Mouse (Mus musculus): Measurements from ENCODE around the gene Gpr68. TPM values are rescaled to one million over a fixed set of nuclear protein-coding genes. Genes with fewer than 3 reads are reported as not detected.

The Gpr68 gene
- polyA plus RNA-seq, 1 experiment from 2014 or later, result 0.64 TPM

GRCm38 (mm10) chr12:100843171-100843570 lies 64.8 kb downstream of the Gpr68 start:
- H3K4me2 ChIP-seq, result no peak overlapping the region
- no peaks in the 10 kb centered on the region for H3K4me1 ChIP-seq
- H3K9ac ChIP-seq, result no peak overlapping the region
- H3K27me3 ChIP-seq (replicated peaks), result no peaks in the 10 kb centered on the region
- no peaks in the 10 kb centered on the region for H3K36me3 ChIP-seq
- H3K4me3 ChIP-seq (replicated peaks), result no peak overlapping the region
- no peak for ATAC-seq (ENCODE audit: insufficient read depth, low FRiP score, low read depth)
- H3K9me3 ChIP-seq, result no peaks in the 10 kb centered on the region
- no peak overlapping the region for H3K27ac ChIP-seq
- 63% methylated on average over 4 of the region's 4 CpGs for WGBS

DNA sequence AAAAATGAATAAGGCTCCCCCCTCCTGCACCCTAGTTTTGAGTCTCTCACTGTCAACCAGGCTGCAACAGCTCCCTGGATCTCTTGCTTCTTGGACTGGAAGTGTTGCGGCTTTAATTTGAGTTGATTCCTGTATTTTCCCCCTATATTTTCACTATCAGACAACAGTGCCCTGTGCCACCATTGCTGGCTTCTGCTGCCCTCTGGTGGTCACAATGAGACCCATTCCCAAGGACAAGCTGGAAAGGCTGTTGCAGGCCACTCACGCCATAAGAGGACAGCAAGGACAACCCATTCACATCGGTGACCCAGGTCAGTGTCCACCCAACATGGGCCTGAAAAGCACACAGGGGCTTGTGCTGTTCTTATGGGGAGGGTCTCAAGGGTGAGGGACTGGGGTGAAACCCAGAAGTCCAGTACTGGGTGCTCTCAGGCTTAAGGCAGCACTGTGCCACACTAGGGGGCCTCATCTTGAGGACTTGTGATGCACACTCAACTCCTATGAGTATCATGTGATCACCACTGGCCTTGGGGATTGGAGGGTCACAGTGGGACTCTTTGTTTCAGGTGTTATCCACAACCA lies 66.7 kb downstream of the Gpr68 start:
- H3K36me3 ChIP-seq, result no peaks in the 10 kb centered on the region
- H3K4me3 ChIP-seq (replicated peaks), result no peak overlapping the region
- no peak overlapping the region for H3K27ac ChIP-seq
- H3K4me1 ChIP-seq, result no peaks in the 10 kb centered on the region
- H3K27me3 ChIP-seq (replicated peaks), result no peaks in the 10 kb centered on the region
- WGBS, result 21% methylated on average over 3 of the region's 3 CpGs
- H3K9ac ChIP-seq, result no peak overlapping the region
- no peak overlapping the region for H3K4me2 ChIP-seq
- peak; percentile 41; the same call in 1 of the 2 replicates for ATAC-seq (ENCODE audit: insufficient read depth, low FRiP score, low read depth)
- H3K9me3 ChIP-seq, result no peaks in the 10 kb centered on the region

DNA sequence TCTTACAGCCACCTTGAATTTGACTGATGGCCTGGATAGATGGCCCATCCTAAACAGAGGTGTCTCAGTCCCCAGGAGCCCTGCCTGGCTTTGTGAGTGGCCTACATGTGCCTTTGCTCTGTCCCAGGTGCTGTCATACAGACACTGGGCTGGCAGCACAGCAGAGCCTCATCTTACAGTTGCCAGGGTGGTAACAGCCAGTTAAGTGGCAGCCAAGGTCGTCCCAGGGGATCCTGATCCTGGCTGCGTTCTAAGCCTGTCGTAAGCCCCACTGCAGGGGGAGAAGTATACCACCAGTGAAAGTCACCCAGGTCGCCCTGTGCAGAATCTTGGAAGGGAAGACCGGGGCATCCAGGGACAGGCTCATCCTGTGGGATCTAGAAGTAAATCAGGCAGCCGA lies 68.1 kb downstream of the Gpr68 start:
- Histone ChIP-seq H3K27me3 (replicated peaks) (no peaks in the 10 kb centered on the region), H3K4me1 (no peaks in the 10 kb centered on the region), H3K9me3 (no peaks in the 10 kb centered on the region), H3K4me2 (no peak overlapping the region), H3K27ac (no peak overlapping the region), H3K36me3 (no peaks in the 10 kb centered on the region), H3K4me3 (replicated peaks) (no peak overlapping the region), H3K9ac (no peak overlapping the region)
- 79% methylated on average over 6 of the region's 6 CpGs for WGBS
- ATAC-seq (ENCODE audit: insufficient read depth, low FRiP score, low read depth), result no peak

DNA sequence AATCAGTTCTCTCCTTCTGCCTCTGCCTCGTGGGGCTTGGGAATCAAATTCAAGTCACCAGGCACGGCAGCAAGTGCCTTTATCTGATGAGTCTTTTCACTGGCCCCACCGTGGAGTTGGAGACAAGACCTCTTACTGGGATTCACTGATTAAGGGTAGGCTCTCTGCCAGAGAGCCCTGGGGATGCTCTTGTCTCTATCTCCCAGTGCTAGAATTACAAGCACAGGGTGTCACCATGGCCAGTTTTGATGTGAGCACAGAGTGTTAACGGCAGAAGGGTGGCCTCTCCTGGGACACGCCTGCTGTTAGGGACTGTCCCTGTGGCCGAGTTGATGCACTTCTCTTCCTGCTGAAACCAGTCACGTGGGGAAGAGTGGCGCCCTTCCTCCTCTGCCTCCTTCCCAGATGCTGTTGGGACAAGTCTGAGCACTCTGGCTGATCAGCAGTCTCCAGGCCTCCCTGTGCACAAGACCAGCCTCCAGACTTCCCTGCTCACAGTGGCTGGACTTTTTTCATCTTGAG lies 68.9 kb downstream of the Gpr68 start:
- no peaks in the 10 kb centered on the region for H3K9me3 ChIP-seq
- no peaks in the 10 kb centered on the region for H3K36me3 ChIP-seq
- H3K27me3 ChIP-seq (replicated peaks), result no peaks in the 10 kb centered on the region
- peak; percentile 29; the same call in 1 of the 2 replicates for ATAC-seq (ENCODE audit: insufficient read depth, low FRiP score, low read depth)
- H3K4me1 ChIP-seq, result no peaks in the 10 kb centered on the region
- WGBS, result 30% methylated on average over 8 of the region's 8 CpGs
- no peak overlapping the region for H3K4me3 ChIP-seq (replicated peaks)
- H3K27ac ChIP-seq, result no peak overlapping the region
- H3K4me2 ChIP-seq, result no peak overlapping the region
- H3K9ac ChIP-seq, result no peak overlapping the region

DNA sequence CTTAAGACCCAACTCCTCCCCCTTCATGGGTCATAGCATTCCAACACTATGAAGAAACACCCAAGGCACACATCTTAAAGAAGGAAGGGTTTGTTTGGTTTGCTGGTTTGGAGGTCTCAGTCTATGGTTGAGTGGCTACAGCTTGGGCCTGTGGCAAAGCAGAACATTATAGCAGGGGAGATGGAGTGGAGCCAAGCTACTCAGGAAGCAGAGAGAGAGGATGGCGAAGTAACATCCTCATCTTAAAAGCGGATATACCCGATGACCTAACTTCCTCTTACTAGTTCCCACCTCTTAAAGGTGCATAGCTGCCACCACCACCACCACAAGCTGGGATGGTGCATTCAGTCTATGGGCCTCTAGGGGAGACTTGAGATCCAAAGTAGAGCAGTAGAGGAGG lies 70.8 kb downstream of the Gpr68 start:
- Histone ChIP-seq H3K4me2 (no peak overlapping the region), H3K9me3 (no peaks in the 10 kb centered on the region), H3K4me1 (no peaks in the 10 kb centered on the region), H3K27me3 (replicated peaks) (no peaks in the 10 kb centered on the region), H3K27ac (no peak overlapping the region), H3K9ac (no peak overlapping the region), H3K4me3 (replicated peaks) (no peak overlapping the region), H3K36me3 (no peaks in the 10 kb centered on the region)
- WGBS, result 86% methylated on average over 3 of the region's 3 CpGs
- no peak for ATAC-seq (ENCODE audit: insufficient read depth, low FRiP score, low read depth)

DNA sequence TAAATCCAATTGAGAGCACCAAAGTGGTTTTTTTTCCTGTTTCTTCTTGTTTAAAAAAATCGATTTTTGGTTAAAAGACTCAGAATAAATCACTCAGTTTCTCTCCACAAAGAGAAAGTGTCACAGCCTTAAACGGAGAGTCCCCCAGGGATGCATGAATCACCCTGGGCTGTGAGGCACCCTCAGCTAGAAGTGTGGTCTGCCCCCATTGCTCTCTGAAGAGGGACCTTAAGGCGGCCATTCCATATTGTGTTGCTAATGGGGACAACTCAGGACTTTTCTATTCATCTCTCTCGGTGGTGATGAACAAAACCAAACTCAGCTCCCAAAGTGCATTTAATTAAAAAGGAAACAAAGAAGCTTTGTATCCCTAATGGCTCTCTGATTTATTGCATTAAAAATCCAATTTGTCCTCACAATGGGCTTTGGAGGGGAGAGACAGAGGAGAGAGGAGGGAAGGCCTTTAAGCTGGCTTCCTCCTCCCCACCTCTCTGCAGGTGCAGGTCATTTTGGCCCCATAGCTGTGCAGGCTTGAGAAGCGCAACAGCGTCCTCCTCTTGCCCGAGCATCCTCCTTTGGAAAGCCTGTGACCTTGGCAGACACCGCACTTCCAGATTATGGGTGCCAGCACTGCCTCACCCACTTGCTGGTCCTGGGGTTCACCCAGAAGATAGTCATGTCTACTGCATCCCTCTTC lies 76.2 kb downstream of the Gpr68 start:
- no peak for ATAC-seq (ENCODE audit: insufficient read depth, low FRiP score, low read depth)
- H3K4me3 ChIP-seq (replicated peaks), result no peak overlapping the region
- no peaks in the 10 kb centered on the region for H3K36me3 ChIP-seq
- no peak overlapping the region for H3K4me2 ChIP-seq
- no peak overlapping the region for H3K27ac ChIP-seq
- 74% methylated on average over 8 of the region's 8 CpGs for WGBS
- H3K27me3 ChIP-seq (replicated peaks), result no peaks in the 10 kb centered on the region
- no peaks in the 10 kb centered on the region for H3K9me3 ChIP-seq
- H3K9ac ChIP-seq, result no peak overlapping the region
- H3K4me1 ChIP-seq, result no peaks in the 10 kb centered on the region

DNA sequence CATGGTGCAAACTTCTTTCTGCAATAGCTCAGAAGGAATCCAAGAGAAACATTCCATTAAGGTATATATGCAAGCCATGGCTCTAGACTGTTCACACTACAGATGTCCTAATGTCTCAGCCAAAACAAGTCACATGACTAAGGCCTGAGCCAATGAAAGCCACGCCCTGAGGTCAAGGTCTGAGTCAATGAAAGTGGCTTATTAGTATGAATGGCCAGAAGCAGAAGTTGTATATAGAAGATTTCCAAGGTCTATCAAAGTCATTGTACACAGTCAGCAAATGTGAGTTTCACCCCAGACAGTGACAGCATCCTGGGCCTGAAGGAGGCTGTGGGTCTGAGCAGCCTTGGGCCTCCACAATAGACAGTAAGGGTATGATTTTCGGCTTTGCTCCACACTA lies 77.0 kb downstream of the Gpr68 start:
- 81% methylated on average over 2 of the region's 2 CpGs for WGBS
- H3K27me3 ChIP-seq (replicated peaks), result no peaks in the 10 kb centered on the region
- no peaks in the 10 kb centered on the region for H3K9me3 ChIP-seq
- no peak for ATAC-seq (ENCODE audit: insufficient read depth, low FRiP score, low read depth)
- H3K4me2 ChIP-seq, result no peak overlapping the region
- H3K36me3 ChIP-seq, result no peaks in the 10 kb centered on the region
- no peak overlapping the region for H3K27ac ChIP-seq
- H3K4me3 ChIP-seq (replicated peaks), result no peak overlapping the region
- H3K4me1 ChIP-seq, result no peaks in the 10 kb centered on the region
- no peak overlapping the region for H3K9ac ChIP-seq

Other genes with a start within 250 kb of the Gpr68 start
- gene Rps6ka5, start 181.2 kb downstream of the Gpr68 start, polyA plus RNA-seq (2015; fragmentation: Nextera tagmentation; extraction: Ambion mirVana), result 3.6 and 4.2 TPM in 2 replicates
- 4.1 and 5.0 TPM in 2 replicates for gene Dglucy, start 129.1 kb downstream of the Gpr68 start, polyA plus RNA-seq (2015; fragmentation: Nextera tagmentation; extraction: Ambion mirVana)
- gene Ccdc88c, start 120.9 kb upstream of the Gpr68 start, polyA plus RNA-seq (2015; fragmentation: Nextera tagmentation; extraction: Ambion mirVana), result 9.4 and 11.1 TPM in 2 replicates
- 39.9 and 46.9 TPM in 2 replicates for gene Ppp4r3a, start 175.5 kb upstream of the Gpr68 start, polyA plus RNA-seq (2015; fragmentation: Nextera tagmentation; extraction: Ambion mirVana)